Mouse (Mus musculus) heart, postnatal 0 days (tissue): ENCODE measurements around the gene Hoxa11.

ENCODE experiments used
- CTCF ChIP-seq: IDR thresholded peaks from 2 replicates; pipeline ENCODE4 v1.5.1; 2016; ENCODE audit warnings: antibody characterized with exemption, control low read depth, low read depth
- EP300 ChIP-seq: IDR thresholded peaks from 2 replicates; pipeline ENCODE4 v1.6.1; 2016; ENCODE audit warnings: antibody characterized with exemption, low read depth

GRCm38 (mm10) chr6:52267221-52267620 lies 21.6 kb upstream of the Hoxa11 start:
- TF ChIP-seq CTCF (no peak), EP300 (no peak)
